Mouse (Mus musculus) liver, postnatal 0 days (tissue): ENCODE measurements around the gene Klhl29. TPM values are rescaled to one million over a fixed set of nuclear protein-coding genes. Genes with fewer than 3 reads are reported as not detected.

Source experiments
- ATAC-seq: fragments of 200-750 bp; cut with Nextera tagmentation; 2 replicates; pipeline ENCODE4 v1.8.0; 2017; ENCODE audit warnings: mild to moderate bottlenecking, moderate library complexity
- DNase-seq: peaks from one replicate; pipeline ENCODE4 v3.0.0-alpha.2; 2016
- H3K27ac ChIP-seq: fragments of 300-500 bp; sonication (generic); 2 replicates; pipeline ENCODE4 v1.5.1; 2014; ENCODE audit warnings: antibody characterized with exemption, moderate library complexity, mild to moderate bottlenecking, low read depth
- H3K27me3 ChIP-seq: fragments of 300-500 bp; sonication (generic); 2 replicates; pipeline ENCODE4 v1.6.1; 2014; ENCODE audit warnings: low read length, control low read depth, mixed read lengths; ENCODE audit not compliant: insufficient read depth
- H3K36me3 ChIP-seq: fragments of 300-500 bp; sonication (generic); replicated peaks from 2 replicates; pipeline ENCODE4 v1.6.1; 2014; ENCODE audit warnings: mild to moderate bottlenecking, control low read depth, low read length, moderate library complexity, mixed read lengths; ENCODE audit not compliant: insufficient read depth
- H3K4me1 ChIP-seq: fragments of 300-500 bp; sonication (generic); 2 replicates; pipeline ENCODE4 v1.6.1; 2014; ENCODE audit warnings: antibody characterized with exemption, mild to moderate bottlenecking, control low read depth; ENCODE audit not compliant: insufficient read depth
- H3K4me2 ChIP-seq: fragments of 300-500 bp; sonication (generic); 2 replicates; pipeline ENCODE4 v1.6.1; 2014; ENCODE audit warnings: low read depth, mild to moderate bottlenecking, low read length, moderate library complexity, mixed read lengths
- H3K4me3 ChIP-seq: fragments of 300-500 bp; sonication (generic); 2 replicates; pipeline ENCODE4 v1.5.1; 2014; ENCODE audit warnings: low read depth, low read length
- H3K9ac ChIP-seq: fragments of 300-500 bp; sonication (generic); replicated peaks from 2 replicates; pipeline ENCODE4 v1.6.1; 2014; ENCODE audit warnings: mild to moderate bottlenecking, moderate library complexity
- H3K9me3 ChIP-seq: fragments of 300-500 bp; sonication (generic); 2 replicates; pipeline ENCODE4 v1.6.1; 2016; ENCODE audit warnings: mild to moderate bottlenecking, control low read depth, low read length, mixed read lengths
- CTCF ChIP-seq: sonication (generic); IDR thresholded peaks from 2 replicates; pipeline ENCODE4 v1.5.1; 2016; ENCODE audit warnings: antibody characterized with exemption, low read depth
- EP300 ChIP-seq: IDR thresholded peaks from 2 replicates; pipeline ENCODE4 v1.6.1; 2016; ENCODE audit warnings: antibody characterized with exemption, low read depth, mild to moderate bottlenecking
- WGBS: fragments of 180-500 bp; shearing (Covaris S2); extraction: QIAGEN DNeasy Blood & Tissue Kit; methylation state at CpG from one replicate; pipeline ENCODE4 v1.1.7; 2014; ENCODE audit not compliant: insufficient replicate concordance; 5-methylcytosine and 5-hydroxymethylcytosine counted together
- polyA plus RNA-seq: library from polyadenylated mRNA; unstranded; fragments of >200 nt; fragmentation: Nextera tagmentation; extraction: Ambion mirVana; gene quantifications from 2 replicates; pipeline ENCODE4 v1.2.1, GENCODE M21; 2015

Gene Klhl29
- polyA plus RNA-seq, 1 experiment from 2014 or later: 0.05 TPM

GRCm38 (mm10) chr12:5305466-5305865 lies 70.0 kb downstream of the Klhl29 start:
- H3K4me3 ChIP-seq: no peak overlapping the region
- H3K4me2 ChIP-seq: no peak overlapping the region
- H3K27me3 ChIP-seq: no peaks in the 10 kb centered on the region
- no peak for DNase-seq
- no peak for TF ChIP-seq EP300
- TF ChIP-seq CTCF: no peak
- WGBS: 41% methylated on average over 1 of the region's 1 CpGs
- H3K9ac ChIP-seq: no peak overlapping the region
- H3K27ac ChIP-seq: no peak overlapping the region
- no peaks in the 10 kb centered on the region for H3K4me1 ChIP-seq
- no peaks in the 10 kb centered on the region for H3K9me3 ChIP-seq
- no peak for ATAC-seq
- no peaks in the 10 kb centered on the region for H3K36me3 ChIP-seq

- Histone ChIP-seq H3K27me3 (no peaks in the 10 kb centered on the region), H3K4me3 (no peak overlapping the region), H3K9ac (no peak overlapping the region), H3K36me3 (no peaks in the 10 kb centered on the region), H3K4me2 (no peak overlapping the region), H3K4me1 (no peaks in the 10 kb centered on the region), H3K9me3 (no peaks in the 10 kb centered on the region), H3K27ac (no peak overlapping the region)
- DNase-seq (no peak), ATAC-seq (no peak)
- 70% methylated on average over 5 of the region's 5 CpGs for WGBS
- TF ChIP-seq CTCF (no peak), EP300 (no peak)
These were observed 71.6 kb downstream of the Klhl29 start for GRCm38 (mm10) chr12:5303912-5304311.

GRCm38 (mm10) chr12:5303100-5303499 lies 72.4 kb downstream of the Klhl29 start:
- H3K27ac ChIP-seq: no peak overlapping the region
- H3K4me3 ChIP-seq: no peak overlapping the region
- H3K27me3 ChIP-seq: no peaks in the 10 kb centered on the region
- H3K4me2 ChIP-seq: no peak overlapping the region
- no peak overlapping the region for H3K9ac ChIP-seq
- DNase-seq (no peak), ATAC-seq (no peak)
- no peaks in the 10 kb centered on the region for H3K9me3 ChIP-seq
- 81% methylated on average over 4 of the region's 4 CpGs for WGBS
- TF ChIP-seq CTCF (no peak), EP300 (no peak)
- H3K36me3 ChIP-seq: no peaks in the 10 kb centered on the region
- H3K4me1 ChIP-seq: no peaks in the 10 kb centered on the region

- H3K27me3 ChIP-seq: no peaks in the 10 kb centered on the region
- no peak overlapping the region for H3K4me2 ChIP-seq
- DNase-seq: no peak
- H3K9me3 ChIP-seq: no peaks in the 10 kb centered on the region
- H3K4me3 ChIP-seq: no peak overlapping the region
- ATAC-seq: no peak
- TF ChIP-seq CTCF: no peak
- no peak for TF ChIP-seq EP300
- no peak overlapping the region for H3K9ac ChIP-seq
- no peaks in the 10 kb centered on the region for H3K36me3 ChIP-seq
- H3K4me1 ChIP-seq: no peaks in the 10 kb centered on the region
- 66% methylated on average over 5 of the region's 5 CpGs for WGBS
- no peak overlapping the region for H3K27ac ChIP-seq
These were observed 73.6 kb downstream of the Klhl29 start for GRCm38 (mm10) chr12:5301841-5302240.

GRCm38 (mm10) chr12:5296422-5296821 lies 79.1 kb downstream of the Klhl29 start:
- no peak for DNase-seq
- H3K9ac ChIP-seq: no peak overlapping the region
- H3K4me1 ChIP-seq: no peaks in the 10 kb centered on the region
- H3K27ac ChIP-seq: no peak overlapping the region
- ATAC-seq: no peak
- no peaks in the 10 kb centered on the region for H3K36me3 ChIP-seq
- H3K4me3 ChIP-seq: no peak overlapping the region
- no peak for TF ChIP-seq EP300
- TF ChIP-seq CTCF: no peak
- 80% methylated on average over 7 of the region's 7 CpGs for WGBS
- no peak overlapping the region for H3K4me2 ChIP-seq
- no peaks in the 10 kb centered on the region for H3K27me3 ChIP-seq
- no peaks in the 10 kb centered on the region for H3K9me3 ChIP-seq

- Histone ChIP-seq H3K4me1 (no peaks in the 10 kb centered on the region), H3K4me3 (no peak overlapping the region), H3K9ac (no peak overlapping the region), H3K27me3 (no peaks in the 10 kb centered on the region), H3K36me3 (no peaks in the 10 kb centered on the region), H3K27ac (no peak overlapping the region), H3K9me3 (no peaks in the 10 kb centered on the region), H3K4me2 (no peak overlapping the region)
- 82% methylated on average over 7 of the region's 7 CpGs for WGBS
- TF ChIP-seq CTCF (no peak), EP300 (no peak)
- DNase-seq (no peak), ATAC-seq (no peak)
These were observed 83.2 kb downstream of the Klhl29 start for GRCm38 (mm10) chr12:5292316-5292715.

- H3K4me1 ChIP-seq: no peaks in the 10 kb centered on the region
- ATAC-seq (no peak), DNase-seq (no peak)
- 76% methylated on average over 11 of the region's 11 CpGs for WGBS
- no peak overlapping the region for H3K9ac ChIP-seq
- no peaks in the 10 kb centered on the region for H3K27me3 ChIP-seq
- no peak overlapping the region for H3K4me3 ChIP-seq
- no peak for TF ChIP-seq CTCF
- TF ChIP-seq EP300: no peak
- no peaks in the 10 kb centered on the region for H3K9me3 ChIP-seq
- H3K36me3 ChIP-seq: no peaks in the 10 kb centered on the region
- no peak overlapping the region for H3K4me2 ChIP-seq
- no peak overlapping the region for H3K27ac ChIP-seq
These were observed 89.9 kb downstream of the Klhl29 start for GRCm38 (mm10) chr12:5285579-5285978.
